Mouse (Mus musculus) small intestine, adult 2 months (tissue): ENCODE results near the gene Eps15. TPM values are rescaled to one million over a fixed set of nuclear protein-coding genes. Genes with fewer than 3 reads are reported as not detected.

Experiments
- H3K27ac ChIP-seq: fragments of 200-500 bp; 2 replicates; pipeline ENCODE4 v1.5.1; 2012; ENCODE audit warnings: low read depth, low read length, control low read depth, inconsistent platforms; ENCODE audit not compliant: insufficient read depth
- H3K27me3 ChIP-seq: fragments of 200-500 bp; 2 replicates; pipeline ENCODE4 v1.6.1; 2012; ENCODE audit warnings: mild to moderate bottlenecking, moderate library complexity, low read length, inconsistent platforms; ENCODE audit not compliant: control insufficient read depth, insufficient read depth
- H3K36me3 ChIP-seq: fragments of 200-500 bp; 2 replicates; pipeline ENCODE4 v1.6.1; 2012; ENCODE audit warnings: mild to moderate bottlenecking, low read length, control low read depth, inconsistent platforms; ENCODE audit not compliant: control insufficient read depth, insufficient read depth
- H3K4me1 ChIP-seq: fragments of 200-500 bp; 2 replicates; pipeline ENCODE4 v1.6.1; 2012; ENCODE audit warnings: low read length, inconsistent platforms, mixed read lengths; ENCODE audit not compliant: control insufficient read depth, insufficient read depth, insufficient read length
- H3K4me3 ChIP-seq: fragments of 200-500 bp; 2 replicates; pipeline ENCODE4 v1.5.1; 2012; ENCODE audit warnings: low read depth, mild to moderate bottlenecking, control low read depth, inconsistent platforms, low read length, moderate library complexity
- CTCF ChIP-seq: fragments of 200-500 bp; IDR thresholded peaks from 2 replicates; pipeline ENCODE4 v1.5.1; 2012; ENCODE audit warnings: low read depth, mild to moderate bottlenecking, control low read depth, inconsistent platforms, low read length, moderate library complexity, mixed read lengths; ENCODE audit not compliant: insufficient replicate concordance, insufficient read length; ENCODE audit errors: extremely low read depth
- POLR2A ChIP-seq: fragments of 200-500 bp; IDR thresholded peaks from 2 replicates; pipeline ENCODE4 v1.6.1; 2012; ENCODE audit warnings: low read depth, mild to moderate bottlenecking, control low read depth, inconsistent platforms, low read length, moderate library complexity
- WGBS: fragments of 180-500 bp; shearing (Covaris S2); methylation state at CpG from one replicate; pipeline ENCODE4 v1.1.7; 2018; 5-methylcytosine and 5-hydroxymethylcytosine counted together
- polyA plus RNA-seq: library from polyadenylated mRNA; depleted of rRNA; stranded (reverse); fragments of >200 nt; gene quantifications from 2 replicates; pipeline ENCODE4 v1.2.3, GENCODE M21; 2012

Gene Eps15
- polyA plus RNA-seq, 1 experiment, result 2.6 TPM

DNA sequence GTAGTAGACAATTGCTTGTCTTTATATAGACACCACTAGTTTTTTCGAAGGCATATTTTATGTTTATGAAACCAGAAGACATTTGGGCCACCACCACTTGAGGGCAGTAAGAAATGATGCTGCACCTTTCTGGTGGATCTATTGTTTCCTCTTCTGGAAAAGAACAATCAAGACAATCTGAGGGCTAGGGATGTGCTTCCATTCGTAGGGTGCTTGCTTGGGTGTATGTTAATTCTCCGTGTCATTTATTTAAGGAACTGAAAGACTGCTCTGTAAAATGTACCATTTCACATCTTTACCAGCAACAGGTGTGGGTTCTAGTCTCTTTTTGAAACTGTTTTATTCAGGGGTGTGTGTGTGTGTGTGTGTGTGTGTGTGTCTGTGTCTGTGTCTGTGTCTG, 11.2 kb upstream of the Eps15 start:
- Histone ChIP-seq H3K4me1 (no peaks in the 10 kb centered on the region), H3K27me3 (no peaks in the 10 kb centered on the region), H3K4me3 (no peak overlapping the region), H3K27ac (no peak overlapping the region), H3K36me3 (no peaks in the 10 kb centered on the region)
- TF ChIP-seq POLR2A (no peak), CTCF (no peak)
- WGBS, result 77% methylated on average over 3 of the region's 3 CpGs

DNA sequence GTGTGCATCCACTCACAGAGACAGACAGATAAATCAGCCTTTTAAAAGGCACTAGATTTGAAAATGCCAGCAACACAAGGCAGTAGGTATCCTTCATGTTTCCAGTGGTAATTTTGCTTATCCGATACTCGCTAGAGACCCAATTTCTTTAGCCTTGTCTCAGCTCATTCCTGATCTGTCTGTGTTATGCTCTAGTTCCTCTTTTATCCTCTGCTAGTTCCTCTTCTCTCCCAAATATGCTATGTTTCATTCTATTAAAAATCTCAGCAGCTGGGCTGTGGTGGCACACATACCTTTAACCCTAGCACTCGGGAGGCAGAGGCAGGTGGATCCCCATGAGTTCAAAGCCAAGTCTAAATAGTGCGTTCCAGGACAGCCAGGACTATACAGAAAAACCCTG, 8.3 kb upstream of the Eps15 start:
- 82% methylated on average over 4 of the region's 4 CpGs for WGBS
- Histone ChIP-seq H3K4me3 (no peak overlapping the region), H3K27ac (no peak overlapping the region), H3K27me3 (no peaks in the 10 kb centered on the region), H3K36me3 (no peaks in the 10 kb centered on the region), H3K4me1 (no peaks in the 10 kb centered on the region)
- no peak for TF ChIP-seq CTCF

DNA sequence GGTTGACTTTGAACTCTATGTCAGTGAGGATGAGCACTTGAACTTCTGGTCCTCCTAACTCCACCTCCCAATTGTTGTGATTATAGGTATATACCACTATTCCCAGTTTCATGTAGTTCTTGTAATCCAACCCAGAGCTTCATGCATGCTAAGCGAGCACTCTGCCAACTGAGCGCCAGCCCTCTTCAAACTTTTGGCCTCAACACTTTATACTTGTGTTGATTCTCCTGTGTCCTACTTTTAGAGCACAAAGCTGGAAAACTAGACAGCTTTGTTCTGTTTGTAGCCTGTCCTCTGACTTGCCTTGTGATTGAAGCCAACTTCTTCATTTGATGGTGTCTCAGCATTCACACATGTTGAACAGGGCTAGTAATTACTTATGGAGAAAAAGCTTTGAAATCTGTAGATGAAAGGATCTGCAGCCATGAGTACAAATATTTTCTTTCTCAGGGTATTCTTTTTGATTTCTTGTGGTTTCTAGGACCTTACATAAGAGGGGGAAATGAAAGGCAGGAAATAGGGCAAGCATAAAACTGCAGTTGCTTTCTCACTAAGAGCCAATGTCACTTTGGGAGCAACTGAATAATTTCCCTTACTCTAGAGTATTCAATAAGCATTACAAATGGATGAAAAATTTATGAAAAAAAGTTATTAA, 6.4 kb upstream of the Eps15 start:
- Histone ChIP-seq H3K27ac (no peak overlapping the region), H3K36me3 (no peaks in the 10 kb centered on the region), H3K27me3 (no peaks in the 10 kb centered on the region), H3K4me1 (no peaks in the 10 kb centered on the region), H3K4me3 (no peak overlapping the region)
- no peak for TF ChIP-seq POLR2A
- no peak for TF ChIP-seq CTCF
- WGBS, result 86% methylated on average over 2 of the region's 2 CpGs

DNA sequence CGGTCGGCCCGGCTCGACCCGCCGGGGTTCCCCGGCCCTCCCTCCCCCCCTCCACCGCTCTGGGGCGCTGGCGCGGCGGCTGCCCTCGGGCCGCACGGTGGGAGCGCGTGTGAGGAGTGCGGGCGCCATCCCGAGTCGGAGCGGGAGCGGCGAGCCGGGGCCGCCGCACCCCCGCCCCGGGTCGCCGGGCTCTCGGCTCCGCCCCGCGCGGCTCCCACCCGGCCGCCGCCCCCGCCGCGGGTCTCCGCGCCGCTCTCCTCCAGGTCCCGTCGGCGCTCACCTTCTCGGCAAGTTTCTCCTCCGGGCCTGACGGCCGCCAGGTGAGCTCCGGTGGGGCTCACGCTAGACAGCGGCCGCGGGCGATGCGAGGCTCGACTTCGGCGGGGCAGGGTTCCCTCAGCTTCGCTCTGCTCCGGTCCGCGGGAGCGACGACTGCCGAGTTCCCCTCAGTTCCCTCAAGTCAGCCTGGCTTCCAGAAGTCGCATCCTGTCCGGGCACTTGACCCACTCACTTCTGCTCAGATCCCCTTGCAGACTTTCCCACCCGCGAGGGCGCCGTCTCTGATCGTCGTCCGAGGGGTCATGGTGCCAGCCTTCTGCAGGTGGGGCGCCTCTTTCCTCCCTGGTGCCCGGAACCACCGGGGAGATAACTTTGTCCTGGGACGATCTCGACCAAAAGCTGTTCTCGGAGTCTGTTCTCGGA, 542 bp downstream of the Eps15 start:
- Histone ChIP-seq H3K27ac (0 out of 2 replicates have a peak overlapping the region, but pooled peaks have one; percentile 3), H3K27me3 (no peaks in the 10 kb centered on the region), H3K4me1 (peaks cover 6% of the 10 kb centered on the region; the same call in 1 of the 2 replicates), H3K4me3 (peak overlapping the region; percentile 82), H3K36me3 (no peaks in the 10 kb centered on the region)
- under 1% methylated on average over 85 of the region's 85 CpGs for WGBS
- TF ChIP-seq CTCF (no peak), POLR2A (0 out of 2 replicates have a peak, but pooled peaks have one; percentile 7)

DNA sequence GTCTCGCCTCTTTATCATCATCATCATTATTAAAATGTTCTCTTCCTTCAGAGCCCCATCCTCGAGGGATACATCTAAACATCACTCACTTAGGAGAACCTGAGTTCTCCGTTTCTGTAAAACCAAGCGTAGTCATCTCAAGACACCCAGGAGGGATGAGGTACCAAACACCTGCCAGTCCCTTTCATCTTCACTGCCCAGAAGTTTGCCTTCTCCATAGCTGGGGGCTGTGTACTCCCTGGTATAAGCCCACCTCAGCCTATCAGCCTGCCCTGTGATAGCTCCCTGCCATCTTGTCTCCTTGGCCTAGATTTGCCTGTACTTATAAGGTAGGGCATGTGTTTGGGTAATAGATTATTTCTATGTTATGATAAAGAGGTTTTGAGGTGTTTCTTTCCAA, 1.1 kb downstream of the Eps15 start:
- 10% methylated on average over 4 of the region's 4 CpGs for WGBS
- no peak for TF ChIP-seq POLR2A
- TF ChIP-seq CTCF, result no peak
- Histone ChIP-seq H3K27me3 (no peaks in the 10 kb centered on the region), H3K36me3 (no peaks in the 10 kb centered on the region), H3K4me1 (peaks cover 6% of the 10 kb centered on the region; the same call in 1 of the 2 replicates), H3K27ac (no peak overlapping the region), H3K4me3 (peak overlapping the region; percentile 82)

DNA sequence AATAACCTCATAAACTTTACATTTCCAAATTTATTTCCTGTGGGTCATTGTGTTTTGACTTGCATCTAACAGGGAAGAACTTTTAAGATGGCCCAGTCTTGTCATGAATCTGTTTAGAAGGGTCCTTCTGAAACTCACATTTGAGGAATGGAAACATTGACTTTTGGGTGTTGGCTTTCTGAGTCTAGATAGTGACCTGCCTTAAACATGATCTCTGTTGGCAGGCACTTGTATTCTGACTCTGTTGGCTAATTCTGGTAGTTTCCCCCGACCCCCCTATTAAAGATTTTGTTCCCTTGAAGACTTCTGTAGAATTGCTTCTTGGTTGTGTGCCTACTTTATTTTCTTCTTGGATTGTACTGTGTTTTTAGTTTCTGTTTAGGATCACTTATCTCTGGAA, 1.9 kb downstream of the Eps15 start:
- H3K27me3 ChIP-seq, result no peaks in the 10 kb centered on the region
- no peak for TF ChIP-seq CTCF
- no peak for TF ChIP-seq POLR2A
- no peak overlapping the region for H3K27ac ChIP-seq
- H3K4me1 ChIP-seq, result peaks cover 6% of the 10 kb centered on the region; the same call in 1 of the 2 replicates
- no peaks in the 10 kb centered on the region for H3K36me3 ChIP-seq
- H3K4me3 ChIP-seq, result no peak overlapping the region
- WGBS, result 70% methylated on average over 1 of the region's 1 CpGs

DNA sequence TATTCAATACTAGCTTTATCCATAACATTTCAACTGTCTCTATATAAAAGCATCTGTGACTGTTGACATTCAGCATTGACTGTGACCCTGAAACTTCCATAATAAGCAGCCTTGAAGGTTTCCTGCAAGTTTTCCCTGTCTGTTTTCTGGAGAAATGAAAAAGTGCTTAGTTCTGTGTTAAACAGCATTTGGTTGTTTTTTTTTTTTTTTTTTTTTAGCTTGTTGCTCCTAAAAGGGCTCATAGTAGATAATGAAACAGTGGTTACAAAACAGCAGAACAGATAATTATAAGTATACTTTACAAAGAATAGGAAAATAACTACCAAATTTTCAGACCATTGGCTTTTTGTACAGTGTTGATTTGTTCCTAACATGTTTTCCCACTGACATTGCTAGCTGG, 14.6 kb downstream of the Eps15 start:
- Histone ChIP-seq H3K4me1 (no peaks in the 10 kb centered on the region), H3K36me3 (peaks cover 3% of the 10 kb centered on the region), H3K27me3 (no peaks in the 10 kb centered on the region), H3K4me3 (no peak overlapping the region), H3K27ac (no peak overlapping the region)
- no peak for TF ChIP-seq POLR2A
